Mouse (Mus musculus) bone marrow, adult 2 months (tissue): ENCODE measurements at regions not wholly inside any gene's neighbourhood (a gene's known extent, or its start where the extent isn't known, plus 50 kb on each side); places are given as distances from the start of the nearest gene placed in this dataset.

Source experiments
- CTCF ChIP-seq: fragments of 200-500 bp; IDR thresholded peaks from 2 replicates; pipeline ENCODE4 v1.5.1; 2011; ENCODE audit warnings: low read length, control low read depth; ENCODE audit not compliant: control insufficient read depth, insufficient read depth
- POLR2A ChIP-seq: fragments of 200-500 bp; IDR thresholded peaks from 2 replicates; pipeline ENCODE4 v1.6.1; 2011; ENCODE audit warnings: low read depth, mild to moderate bottlenecking, control low read depth, low read length, borderline replicate concordance; ENCODE audit not compliant: control insufficient read depth

- TF ChIP-seq POLR2A (no peak), CTCF (no peak)
Measured at GRCm38 (mm10) chr9:52301521-52301920, 133.1 kb upstream of the Zc3h12c start.
